Mouse (Mus musculus) intestine, postnatal 0 days (tissue): ENCODE measurements around the gene Coro2a. TPM values are rescaled to one million over a fixed set of nuclear protein-coding genes. Genes with fewer than 3 reads are reported as not detected.
A peak's percentile ranks its signal among the peaks of the same experiment; 100 is the strongest.

Experiments used
- ATAC-seq: fragments of 200-750 bp; cut with Nextera tagmentation; 2 replicates; pipeline ENCODE4 v1.8.0; 2017; ENCODE audit warnings: mild to moderate bottlenecking, moderate TSS enrichment, moderate library complexity
- H3K27ac ChIP-seq: fragments of 300-500 bp; sonication (generic); 2 replicates; pipeline ENCODE4 v1.5.1; 2014; ENCODE audit warnings: mild to moderate bottlenecking, low read depth, low read length, moderate library complexity
- H3K27me3 ChIP-seq: fragments of 300-500 bp; sonication (generic); replicated peaks from 2 replicates; pipeline ENCODE4 v1.6.1; 2014; ENCODE audit warnings: low read length, mixed read lengths; ENCODE audit not compliant: control insufficient read depth, insufficient read depth
- H3K36me3 ChIP-seq: fragments of 300-500 bp; sonication (generic); 2 replicates; pipeline ENCODE4 v1.6.1; 2014; ENCODE audit warnings: mild to moderate bottlenecking, moderate library complexity; ENCODE audit not compliant: control insufficient read depth, insufficient read depth
- H3K4me1 ChIP-seq: fragments of 300-500 bp; sonication (generic); replicated peaks from 2 replicates; pipeline ENCODE4 v1.6.1; 2014; ENCODE audit warnings: antibody characterized with exemption, low read length, mixed read lengths; ENCODE audit not compliant: control insufficient read depth, insufficient read depth
- H3K4me2 ChIP-seq: fragments of 300-500 bp; sonication (generic); replicated peaks from 2 replicates; pipeline ENCODE4 v1.6.1; 2014; ENCODE audit warnings: low read depth, mild to moderate bottlenecking, moderate library complexity
- H3K4me3 ChIP-seq: fragments of 300-500 bp; sonication (generic); 2 replicates; pipeline ENCODE4 v1.5.1; 2014; ENCODE audit warnings: low read depth, low read length
- H3K9ac ChIP-seq: fragments of 300-500 bp; sonication (generic); 2 replicates; pipeline ENCODE4 v1.6.1; 2014; ENCODE audit warnings: mild to moderate bottlenecking, low read depth, low read length
- H3K9me3 ChIP-seq: fragments of 300-500 bp; sonication (generic); 2 replicates; pipeline ENCODE4 v1.6.1; 2016; ENCODE audit warnings: mixed run types; ENCODE audit not compliant: control insufficient read depth
- CTCF ChIP-seq: sonication (generic); IDR thresholded peaks from 2 replicates; pipeline ENCODE4 v1.5.1; 2016; ENCODE audit warnings: low read depth, mild to moderate bottlenecking, control low read depth, antibody characterized with exemption, moderate library complexity
- WGBS: fragments of 180-500 bp; shearing (Covaris S2); extraction: QIAGEN DNeasy Blood & Tissue Kit; methylation state at CpG from one replicate; pipeline ENCODE4 v1.1.7; 2014; 5-methylcytosine and 5-hydroxymethylcytosine counted together
- polyA plus RNA-seq: library from polyadenylated mRNA; unstranded; fragments of >200 nt; fragmentation: Nextera tagmentation; extraction: Ambion mirVana; gene quantifications from 2 replicates; pipeline ENCODE4 v1.2.1, GENCODE M21; 2015

Coro2a gene
- polyA plus RNA-seq, result 53.0 and 59.7 TPM in 2 replicates

DNA sequence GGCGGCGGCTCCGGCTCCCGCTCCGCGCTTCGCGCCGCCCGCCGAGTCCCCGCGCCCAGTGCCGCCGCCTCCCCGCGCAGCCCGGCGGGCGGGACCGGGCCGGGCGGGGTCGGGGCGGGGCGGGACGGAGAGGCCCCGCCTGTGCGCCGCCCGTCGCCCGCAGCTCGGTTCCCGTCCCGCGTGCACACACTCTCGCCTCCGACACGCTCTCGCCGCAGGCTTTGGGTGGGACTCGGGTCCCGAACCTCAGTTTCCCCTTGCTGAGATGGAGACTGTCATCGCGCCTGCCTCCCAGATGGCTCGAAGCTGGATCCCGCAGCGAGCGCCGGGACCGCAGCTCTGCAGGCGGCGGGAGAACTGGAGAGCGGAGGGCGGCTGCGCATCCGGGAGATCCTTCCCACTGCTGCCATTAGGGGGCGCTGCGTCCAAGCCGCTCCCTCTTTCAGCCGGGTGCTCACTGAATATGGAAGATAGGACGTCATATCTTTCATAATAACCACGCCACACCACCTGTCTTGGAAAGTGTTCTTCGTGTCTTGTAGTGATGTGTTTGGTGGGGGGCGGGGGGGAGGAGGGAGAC, at the start of gene Coro2a:
Gene Coro2a, minus strand, starts transcription at position 359 of the 580 bp plus-strand sequence.
- peak; percentile 58 for ATAC-seq
- peaks cover 12% of the 10 kb centered on the region; the same call in 1 of the 2 replicates for H3K36me3 ChIP-seq
- no peaks in the 10 kb centered on the region for H3K27me3 ChIP-seq
- H3K4me2 ChIP-seq, result peak within 1 kb of the TSS; percentile 89
- H3K27ac ChIP-seq, result peak within 1 kb of the TSS; percentile 93
- WGBS, result 1% methylated on average over 46 of the region's 66 CpGs
- peak; percentile 98 for TF ChIP-seq CTCF
- peak within 1 kb of the TSS; percentile 60 for H3K9ac ChIP-seq
- no peaks in the 10 kb centered on the region for H3K9me3 ChIP-seq
- peak within 1 kb of the TSS; percentile 66 for H3K4me3 ChIP-seq
- H3K4me1 ChIP-seq, result 0 out of 2 replicates have a peak, but pooled peaks cover 3% of the 10 kb centered on the region

DNA sequence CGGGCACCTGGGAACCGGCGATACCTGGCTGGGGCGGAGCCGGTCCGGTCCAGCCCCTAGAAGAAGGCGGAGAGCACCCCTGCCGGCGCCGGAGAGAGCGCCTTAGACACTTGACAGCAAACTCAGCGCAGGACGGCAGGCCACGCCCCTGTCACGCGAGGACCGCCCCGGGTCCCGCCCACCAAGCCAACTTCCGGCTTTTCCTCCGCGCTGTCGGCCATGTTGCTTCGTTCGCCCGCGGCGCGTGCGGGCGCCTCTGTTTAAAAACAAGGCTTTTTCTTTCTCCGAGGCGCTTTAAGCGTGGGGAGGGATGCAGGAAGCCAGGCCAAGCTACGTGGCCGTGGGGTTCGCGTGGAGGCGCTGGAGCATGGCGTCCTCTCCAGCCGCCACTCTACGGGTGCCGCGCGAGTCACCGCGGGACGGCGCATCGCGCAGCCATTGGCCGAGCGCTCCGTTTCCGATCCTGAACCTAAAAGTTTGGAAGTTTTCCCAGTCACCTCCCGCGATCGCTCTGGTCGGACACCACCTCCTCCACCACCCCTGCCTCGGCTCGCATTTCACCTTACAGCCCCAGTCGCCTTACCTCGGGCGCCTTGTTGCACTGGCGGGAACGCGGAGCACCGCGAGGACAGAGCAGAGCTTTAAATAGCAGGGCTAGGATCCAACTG, 48.2 kb upstream of the Coro2a start, which contains the start of gene Tbc1d2:
Gene Tbc1d2, minus strand, starts transcription at position 124 of the 668 bp plus-strand sequence.
- Histone ChIP-seq H3K27ac (peak within 1 kb of the TSS; percentile 87), H3K9ac (peak within 1 kb of the TSS; percentile 83), H3K9me3 (no peaks in the 10 kb centered on the region), H3K27me3 (0 out of 2 replicates have a peak, but pooled peaks cover 4% of the 10 kb centered on the region), H3K4me3 (peak within 1 kb of the TSS; percentile 75), H3K4me2 (peak within 1 kb of the TSS; percentile 91), H3K36me3 (no peaks in the 10 kb centered on the region; the same call in 1 of the 2 replicates), H3K4me1 (peaks cover 8% of the 10 kb centered on the region; the same call in 1 of the 2 replicates)
- ATAC-seq, result peak; percentile 95
- WGBS, result under 1% methylated on average over 64 of the region's 69 CpGs
- TF ChIP-seq CTCF, result peak; percentile 76

DNA sequence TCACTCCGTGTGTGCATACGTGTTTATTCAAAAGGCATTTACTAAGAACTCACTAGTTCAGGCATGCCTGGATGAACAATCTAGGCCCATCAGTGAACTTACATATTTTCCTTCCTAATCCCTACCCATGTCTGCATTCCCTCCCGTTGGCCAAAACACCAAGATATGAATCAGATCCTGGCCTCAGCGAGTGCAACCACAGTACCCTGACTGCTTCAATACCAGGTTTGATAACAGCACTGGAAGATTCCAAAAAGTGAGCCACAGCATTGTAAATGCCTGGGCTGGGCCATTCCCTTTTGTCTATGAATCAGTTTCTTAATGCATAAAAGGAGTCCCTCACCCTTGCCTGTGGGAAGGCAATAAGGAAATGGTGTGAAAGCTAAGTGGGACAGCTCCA, 47.2 kb upstream of the Coro2a start:
- no peaks in the 10 kb centered on the region for H3K9me3 ChIP-seq
- peak overlapping the region; percentile 83; the same call in 1 of the 2 replicates for H3K9ac ChIP-seq
- no peak for TF ChIP-seq CTCF
- 0 out of 2 replicates have a peak, but pooled peaks have one; percentile 25 for ATAC-seq
- H3K27me3 ChIP-seq, result 0 out of 2 replicates have a peak, but pooled peaks cover 4% of the 10 kb centered on the region
- H3K27ac ChIP-seq, result peak overlapping the region; percentile 87; the same call in 1 of the 2 replicates
- H3K4me3 ChIP-seq, result peak overlapping the region; percentile 75
- H3K4me1 ChIP-seq, result peaks cover 8% of the 10 kb centered on the region; the same call in 1 of the 2 replicates
- H3K4me2 ChIP-seq, result peak overlapping the region; percentile 91
- 31% methylated on average over 4 of the region's 4 CpGs for WGBS
- no peaks in the 10 kb centered on the region; the same call in 1 of the 2 replicates for H3K36me3 ChIP-seq

DNA sequence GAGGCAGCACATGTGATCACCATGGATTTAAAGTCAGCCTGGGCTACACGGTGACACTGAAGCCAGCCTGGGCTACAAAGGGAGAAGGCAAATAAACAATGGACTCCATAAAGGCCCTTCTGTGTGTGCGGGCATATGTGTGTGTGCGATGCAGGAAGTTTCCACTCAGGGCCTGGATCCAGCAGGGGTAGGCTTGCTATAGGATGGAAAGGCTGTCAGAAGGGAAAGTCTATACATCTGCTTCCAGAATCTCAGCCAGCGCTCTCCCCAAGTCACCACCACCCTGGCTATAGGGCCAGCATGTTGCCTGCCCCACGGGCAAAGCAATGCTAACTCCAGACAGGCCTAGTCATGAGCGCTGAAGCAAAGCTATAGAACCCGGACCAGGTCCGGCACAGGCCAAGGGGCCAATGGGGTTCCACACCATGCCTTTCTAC, 41.7 kb upstream of the Coro2a start:
- ATAC-seq, result no peak
- no peak overlapping the region for H3K9ac ChIP-seq
- no peaks in the 10 kb centered on the region for H3K27me3 ChIP-seq
- peak overlapping the region; percentile 72 for H3K27ac ChIP-seq
- no peaks in the 10 kb centered on the region; the same call in 1 of the 2 replicates for H3K36me3 ChIP-seq
- TF ChIP-seq CTCF, result no peak
- H3K4me3 ChIP-seq, result no peak overlapping the region
- WGBS, result 75% methylated on average over 8 of the region's 8 CpGs
- H3K4me1 ChIP-seq, result peaks cover under 1% of the 10 kb centered on the region; the same call in 1 of the 2 replicates
- H3K4me2 ChIP-seq, result no peak overlapping the region
- H3K9me3 ChIP-seq, result no peaks in the 10 kb centered on the region

DNA sequence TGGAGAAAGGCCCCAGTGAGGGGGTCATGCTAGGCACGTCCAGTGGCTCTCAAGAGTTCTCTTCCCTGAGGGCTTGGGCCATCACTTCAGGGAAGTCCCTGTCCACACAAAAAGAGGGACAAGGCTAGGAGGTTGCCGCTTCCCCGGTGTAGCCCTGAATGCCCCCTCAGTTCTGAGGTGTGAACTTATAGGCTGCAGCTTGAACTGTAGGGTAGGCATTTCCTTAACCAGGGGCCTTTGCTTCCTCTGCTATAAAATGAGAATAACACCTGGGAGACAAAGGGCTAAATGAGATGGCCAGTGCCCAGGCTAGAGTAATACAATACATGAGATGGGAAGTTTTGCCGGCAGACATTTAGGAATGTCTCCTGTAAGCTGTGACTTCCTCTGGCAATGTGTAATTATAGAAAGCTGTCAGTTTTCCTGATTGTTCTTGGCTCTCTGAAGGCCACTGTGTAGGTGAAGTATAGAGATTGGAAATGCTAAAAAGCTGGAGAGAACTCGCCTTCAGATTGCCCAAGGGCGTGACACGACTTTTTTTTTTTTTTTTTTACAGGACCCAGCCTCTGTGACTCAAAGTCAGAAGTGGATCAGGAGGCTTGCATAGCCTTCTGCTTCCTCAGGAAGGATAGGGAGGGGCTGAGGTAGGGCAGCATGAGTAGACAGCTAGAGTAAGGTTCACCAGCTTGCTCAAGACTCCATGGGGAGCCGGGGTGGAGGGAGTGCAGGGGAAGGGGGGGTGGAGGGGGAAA, 41.1 kb upstream of the Coro2a start:
- Histone ChIP-seq H3K9me3 (no peaks in the 10 kb centered on the region), H3K4me2 (no peak overlapping the region), H3K36me3 (no peaks in the 10 kb centered on the region; the same call in 1 of the 2 replicates), H3K27me3 (no peaks in the 10 kb centered on the region), H3K4me1 (no peaks in the 10 kb centered on the region; the same call in 1 of the 2 replicates), H3K27ac (peak overlapping the region; percentile 72), H3K9ac (no peak overlapping the region), H3K4me3 (no peak overlapping the region)
- WGBS, result 54% methylated on average over 8 of the region's 8 CpGs
- TF ChIP-seq CTCF, result no peak
- peak; percentile 92 for ATAC-seq

DNA sequence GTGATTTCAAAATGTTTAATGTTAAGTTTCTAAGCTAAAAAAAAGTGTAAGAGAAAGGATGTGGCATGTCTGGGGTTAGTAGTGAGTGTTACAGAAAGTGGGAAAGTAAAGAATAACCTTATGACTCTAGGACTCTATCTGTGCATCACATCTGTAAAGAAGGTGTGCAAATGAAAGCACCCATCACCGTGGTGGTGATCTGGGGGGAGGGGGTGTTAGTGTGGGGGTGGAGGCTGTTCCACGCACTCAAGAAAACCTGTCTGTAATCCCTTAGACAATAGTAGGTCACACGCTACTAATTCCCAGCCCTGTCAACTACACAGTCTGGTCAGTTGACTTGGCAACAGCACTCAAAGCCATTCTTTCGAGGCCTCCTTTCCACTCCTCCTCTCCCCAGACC, 39.3 kb upstream of the Coro2a start:
- Histone ChIP-seq H3K36me3 (no peaks in the 10 kb centered on the region; the same call in 1 of the 2 replicates), H3K4me1 (no peaks in the 10 kb centered on the region; the same call in 1 of the 2 replicates), H3K27me3 (no peaks in the 10 kb centered on the region), H3K27ac (no peak overlapping the region), H3K4me2 (no peak overlapping the region), H3K9me3 (no peaks in the 10 kb centered on the region), H3K9ac (no peak overlapping the region), H3K4me3 (no peak overlapping the region)
- no peak for TF ChIP-seq CTCF
- WGBS, result 77% methylated on average over 4 of the region's 4 CpGs
- no peak for ATAC-seq
